Mouse (Mus musculus): Measurements from ENCODE around the gene Ppt2. TPM values are rescaled to one million over a fixed set of nuclear protein-coding genes. Genes with fewer than 3 reads are reported as not detected.
A peak's percentile ranks its signal among the peaks of the same experiment; 100 is the strongest.

The Ppt2 gene
- polyA plus RNA-seq, 1 experiment from 2014 or later, result 19.3 TPM

GRCm38 (mm10) chr17:34644608-34645007, 16.3 kb upstream of the Ppt2 start, which contains the start of gene Fkbpl:
TSS of gene Fkbpl (plus strand) at chr17:34644764.
- ATAC-seq, result peak; percentile 50
- Histone ChIP-seq H3K27ac (ENCODE audit: low read depth) (peak within 1 kb of the TSS; percentile 61), H3K9ac (replicated peaks) (peak within 1 kb of the TSS; percentile 64), H3K9me3 (ENCODE audit: low read length) (no peaks in the 10 kb centered on the region), H3K27me3 (ENCODE audit: insufficient read depth, low read length) (no peaks in the 10 kb centered on the region), H3K4me2 (ENCODE audit: low read depth, low read length) (peak within 1 kb of the TSS; percentile 80), H3K4me3 (ENCODE audit: low read depth, low read length) (peak within 1 kb of the TSS; percentile 52), H3K4me1 (ENCODE audit: insufficient read depth) (peaks cover 44% of the 10 kb centered on the region), H3K36me3 (replicated peaks; ENCODE audit: insufficient read depth, low read length) (no peaks in the 10 kb centered on the region; the same call in none of the 2 replicates)
- TF ChIP-seq EP300 (IDR thresholded peaks at IDR 0.05; ENCODE audit: low read depth), result no peak
- no peak for TF ChIP-seq CTCF (IDR thresholded peaks at IDR 0.05; ENCODE audit: low read depth)
- DNase-seq, result peak; percentile 94
- WGBS (ENCODE audit: insufficient replicate concordance), result 1% methylated on average over 16 of the region's 16 CpGs

DNA sequence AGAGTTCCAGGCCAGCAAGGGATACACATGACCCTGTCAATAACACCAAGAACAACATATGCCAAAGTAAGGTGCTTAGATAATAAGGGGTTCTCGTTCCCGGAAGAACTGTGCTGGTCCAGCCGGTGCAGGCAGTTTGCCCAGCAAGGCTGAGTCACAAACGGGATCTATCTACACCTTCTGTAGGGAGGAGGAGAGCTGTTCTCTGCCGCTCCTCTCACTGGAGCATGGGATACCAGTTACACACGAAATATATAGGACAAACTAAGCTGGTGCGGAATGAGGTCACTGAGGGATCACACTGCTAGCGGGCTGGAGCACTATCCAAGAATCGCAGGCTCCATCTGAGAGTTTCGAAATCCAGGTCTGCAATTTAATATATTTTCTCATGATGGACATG, 15.6 kb upstream of the Ppt2 start:
- Histone ChIP-seq H3K4me2 (ENCODE audit: low read depth, low read length) (no peak overlapping the region), H3K9ac (replicated peaks) (no peak overlapping the region), H3K9me3 (ENCODE audit: low read length) (no peaks in the 10 kb centered on the region), H3K4me3 (ENCODE audit: low read depth, low read length) (no peak overlapping the region), H3K27me3 (ENCODE audit: insufficient read depth, low read length) (no peaks in the 10 kb centered on the region), H3K36me3 (replicated peaks; ENCODE audit: insufficient read depth, low read length) (no peaks in the 10 kb centered on the region; the same call in none of the 2 replicates), H3K4me1 (ENCODE audit: insufficient read depth) (peaks cover 44% of the 10 kb centered on the region), H3K27ac (ENCODE audit: low read depth) (no peak overlapping the region)
- no peak for TF ChIP-seq EP300 (IDR thresholded peaks at IDR 0.05; ENCODE audit: low read depth)
- TF ChIP-seq CTCF (IDR thresholded peaks at IDR 0.05; ENCODE audit: low read depth), result no peak
- ATAC-seq (no peak), DNase-seq (no peak)
- WGBS (ENCODE audit: insufficient replicate concordance), result 79% methylated on average over 10 of the region's 10 CpGs

GRCm38 (mm10) chr17:34643379-34643778, 15.1 kb upstream of the Ppt2 start:
- Histone ChIP-seq H3K4me3 (ENCODE audit: low read depth, low read length) (no peak overlapping the region), H3K27ac (ENCODE audit: low read depth) (no peak overlapping the region), H3K27me3 (ENCODE audit: insufficient read depth, low read length) (no peaks in the 10 kb centered on the region), H3K9me3 (ENCODE audit: low read length) (no peaks in the 10 kb centered on the region), H3K4me1 (ENCODE audit: insufficient read depth) (peaks cover 42% of the 10 kb centered on the region), H3K4me2 (ENCODE audit: low read depth, low read length) (no peak overlapping the region), H3K9ac (replicated peaks) (no peak overlapping the region), H3K36me3 (replicated peaks; ENCODE audit: insufficient read depth, low read length) (no peaks in the 10 kb centered on the region)
- TF ChIP-seq EP300 (IDR thresholded peaks at IDR 0.05; ENCODE audit: low read depth) (no peak), CTCF (IDR thresholded peaks at IDR 0.05; ENCODE audit: low read depth) (no peak)
- ATAC-seq, result no peak
- no peak for DNase-seq
- WGBS (ENCODE audit: insufficient replicate concordance), result 69% methylated on average over 4 of the region's 4 CpGs

- Histone ChIP-seq H3K9ac (replicated peaks) (no peak overlapping the region), H3K4me3 (ENCODE audit: low read depth, low read length) (no peak overlapping the region), H3K27me3 (ENCODE audit: insufficient read depth, low read length) (no peaks in the 10 kb centered on the region), H3K27ac (ENCODE audit: low read depth) (no peak overlapping the region), H3K4me1 (ENCODE audit: insufficient read depth) (peaks cover 32% of the 10 kb centered on the region), H3K4me2 (ENCODE audit: low read depth, low read length) (no peak overlapping the region), H3K9me3 (ENCODE audit: low read length) (no peaks in the 10 kb centered on the region), H3K36me3 (replicated peaks; ENCODE audit: insufficient read depth, low read length) (no peaks in the 10 kb centered on the region)
- TF ChIP-seq CTCF (IDR thresholded peaks at IDR 0.05; ENCODE audit: low read depth), result no peak
- TF ChIP-seq EP300 (IDR thresholded peaks at IDR 0.05; ENCODE audit: low read depth), result no peak
- DNase-seq (no peak), ATAC-seq (no peak)
- 61% methylated on average over 3 of the region's 3 CpGs for WGBS (ENCODE audit: insufficient replicate concordance)
Observed at GRCm38 (mm10) chr17:34641945-34642344, 13.6 kb upstream of the Ppt2 start.

DNA sequence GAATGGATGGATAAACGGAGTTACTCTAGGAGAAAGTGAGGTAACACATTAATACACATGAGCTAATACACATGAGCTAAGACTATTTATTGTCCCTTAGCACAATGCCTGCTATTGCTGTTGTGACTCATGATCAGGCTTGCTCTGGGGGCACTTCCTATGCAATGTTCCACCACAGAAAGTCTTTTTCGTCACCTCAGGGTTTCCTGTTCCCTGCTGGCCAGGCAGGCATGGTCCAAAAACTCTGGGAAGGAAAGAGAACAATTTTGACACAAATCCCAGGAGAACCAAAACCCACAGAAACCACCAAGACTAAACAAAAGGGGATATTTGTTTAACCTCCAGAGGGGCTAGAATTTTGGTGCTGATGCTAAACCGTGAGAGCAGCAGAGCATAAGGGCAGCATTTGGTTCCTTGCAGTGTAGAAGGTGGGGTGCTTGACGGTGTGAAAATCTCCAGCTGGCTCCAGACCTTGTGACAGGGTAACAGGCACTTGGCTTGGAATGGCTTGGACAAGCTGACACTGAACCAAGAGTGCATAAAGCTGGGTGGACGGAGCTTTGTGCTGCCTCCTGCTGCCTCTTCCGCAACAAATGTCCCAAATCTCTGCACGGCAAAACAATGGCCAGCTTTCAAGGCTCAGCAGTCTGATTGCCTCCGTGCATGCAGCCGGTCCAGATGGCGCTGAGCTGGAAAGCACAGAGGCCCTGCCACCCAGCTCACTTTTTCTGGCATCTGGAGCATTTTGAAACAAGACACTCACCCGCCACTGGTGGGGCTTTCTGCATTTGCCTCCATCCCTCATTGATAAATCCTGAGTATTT, 12.7 kb upstream of the Ppt2 start:
- WGBS (ENCODE audit: insufficient replicate concordance), result 39% methylated on average over 11 of the region's 11 CpGs
- Histone ChIP-seq H3K4me2 (ENCODE audit: low read depth, low read length) (no peak overlapping the region), H3K36me3 (replicated peaks; ENCODE audit: insufficient read depth, low read length) (no peaks in the 10 kb centered on the region), H3K4me1 (ENCODE audit: insufficient read depth) (peaks cover 24% of the 10 kb centered on the region), H3K4me3 (ENCODE audit: low read depth, low read length) (no peak overlapping the region), H3K27me3 (ENCODE audit: insufficient read depth, low read length) (no peaks in the 10 kb centered on the region), H3K27ac (ENCODE audit: low read depth) (peak overlapping the region; percentile 29; the same call in 1 of the 2 replicates), H3K9me3 (ENCODE audit: low read length) (no peaks in the 10 kb centered on the region), H3K9ac (replicated peaks) (no peak overlapping the region)
- no peak for ATAC-seq
- DNase-seq, result peak; percentile 14
- TF ChIP-seq EP300 (IDR thresholded peaks at IDR 0.05; ENCODE audit: low read depth) (no peak), CTCF (IDR thresholded peaks at IDR 0.05; ENCODE audit: low read depth) (peak; percentile 28)

GRCm38 (mm10) chr17:34639461-34640255, 11.3 kb upstream of the Ppt2 start:
- Histone ChIP-seq H3K4me3 (ENCODE audit: low read depth, low read length) (no peak overlapping the region), H3K9me3 (ENCODE audit: low read length) (no peaks in the 10 kb centered on the region), H3K27me3 (ENCODE audit: insufficient read depth, low read length) (no peaks in the 10 kb centered on the region), H3K36me3 (replicated peaks; ENCODE audit: insufficient read depth, low read length) (no peaks in the 10 kb centered on the region), H3K4me1 (ENCODE audit: insufficient read depth) (peaks cover 13% of the 10 kb centered on the region), H3K4me2 (ENCODE audit: low read depth, low read length) (no peak overlapping the region), H3K9ac (replicated peaks) (no peak overlapping the region), H3K27ac (ENCODE audit: low read depth) (peak overlapping the region; percentile 74)
- WGBS (ENCODE audit: insufficient replicate concordance), result 67% methylated on average over 7 of the region's 7 CpGs
- ATAC-seq, result 0 out of 2 replicates have a peak, but pooled peaks have one; percentile 27
- DNase-seq, result no peak
- TF ChIP-seq CTCF (IDR thresholded peaks at IDR 0.05; ENCODE audit: low read depth), result no peak
- no peak for TF ChIP-seq EP300 (IDR thresholded peaks at IDR 0.05; ENCODE audit: low read depth)
